Mouse (Mus musculus) Muller cell, postnatal 12 days (primary cell): ENCODE results near the gene Prpf19.

Experiments used
- DNase-seq: peaks from one replicate; pipeline ENCODE4 v3.0.0-alpha.2; 2015; ENCODE audit errors: inconsistent ontology term

Prpf19 gene

GRCm38 (mm10) chr19:10895708-10896107 is 677 bp downstream of the Prpf19 start:
- DNase-seq = peak; percentile 32

GRCm38 (mm10) chr19:10896849-10897248 is 1.8 kb downstream of the Prpf19 start:
- DNase-seq = no peak

GRCm38 (mm10) chr19:10897491-10897890 is 2.5 kb downstream of the Prpf19 start:
- DNase-seq = no peak

- DNase-seq = no peak
Observed at GRCm38 (mm10) chr19:10900315-10900714, 5.3 kb downstream of the Prpf19 start.

GRCm38 (mm10) chr19:10901046-10901445 is 6.0 kb downstream of the Prpf19 start:
- DNase-seq = no peak

- DNase-seq = no peak
Observed at GRCm38 (mm10) chr19:10904512-10904911, 9.5 kb downstream of the Prpf19 start.

GRCm38 (mm10) chr19:10904927-10905727 is 10.1 kb downstream of the Prpf19 start:
- DNase-seq = peak; percentile 63

- DNase-seq = no peak
Observed at GRCm38 (mm10) chr19:10905728-10906000, 10.6 kb downstream of the Prpf19 start.

- no peak for DNase-seq
Observed at GRCm38 (mm10) chr19:10907891-10908290, 12.9 kb downstream of the Prpf19 start.

- no peak for DNase-seq
Observed at GRCm38 (mm10) chr19:10909087-10909721, 14.2 kb downstream of the Prpf19 start.

- peak; percentile 30 for DNase-seq
Observed at GRCm38 (mm10) chr19:10914291-10914690, 19.3 kb downstream of the Prpf19 start.

GRCm38 (mm10) chr19:10914870-10915269 is 19.8 kb downstream of the Prpf19 start:
- DNase-seq = no peak

- DNase-seq = no peak
Observed at GRCm38 (mm10) chr19:10916506-10916905, 21.5 kb downstream of the Prpf19 start.

GRCm38 (mm10) chr19:10918321-10918991 is 23.4 kb downstream of the Prpf19 start:
- no peak for DNase-seq

GRCm38 (mm10) chr19:10920532-10920931 is 25.5 kb downstream of the Prpf19 start, which contains the start of gene Zp1:
Gene Zp1 (minus strand): TSS chr19:10920632.
- DNase-seq = no peak

GRCm38 (mm10) chr19:10921058-10921457 is 26.0 kb downstream of the Prpf19 start:
- DNase-seq = no peak

- DNase-seq = no peak
Observed at GRCm38 (mm10) chr19:10924220-10924619, 29.2 kb downstream of the Prpf19 start.

- DNase-seq = peak; percentile 79
Observed at GRCm38 (mm10) chr19:10926123-10926621, 31.1 kb downstream of the Prpf19 start.

- DNase-seq = peak; percentile 59
Observed at GRCm38 (mm10) chr19:10926666-10927065, 31.6 kb downstream of the Prpf19 start.

GRCm38 (mm10) chr19:10930641-10931040 is 35.6 kb downstream of the Prpf19 start:
- no peak for DNase-seq

- DNase-seq = no peak
Observed at GRCm38 (mm10) chr19:10935029-10935428, 40.0 kb downstream of the Prpf19 start.

- DNase-seq = no peak
Observed at GRCm38 (mm10) chr19:10936077-10936476, 41.0 kb downstream of the Prpf19 start.
